ENCODE assay signal across 1 mouse cellular context in genomic region chr6:83023008-83023407, GRCm38 (mm10).
TF ChIP-seq lines count a peak whose summit lies in the region.

No protein-coding gene starts in this region.

TF ChIP-seq in MEL, 35 proteins besides CTCF, POLR2A, EP300 and RAD21:
- TF ChIP-seq MAX (IDR thresholded peaks at IDR 0.05; ENCODE audit: low read length) (peak; percentile 31; the same call in 1 of the 2 replicates), TCF12 (IDR thresholded peaks at IDR 0.05; ENCODE audit: low read depth, low read length) (no peak), ETS1 (IDR thresholded peaks at IDR 0.05; ENCODE audit: low read depth, low read length) (peak; percentile 47; the same call in 1 of the 2 replicates), E2F4 (IDR thresholded peaks at IDR 0.05; ENCODE audit: borderline replicate concordance, low read depth, low read length) (no peak), GATA1 (IDR thresholded peaks at IDR 0.05; ENCODE audit: low read depth, low read length) (peak; percentile 49; the same call in 1 of the 2 replicates), SIN3A (IDR thresholded peaks at IDR 0.05; ENCODE audit: low read length) (0 out of 2 replicates have a peak, but pooled peaks have one; percentile 37)
